Mouse (Mus musculus) embryonic facial prominence, embryonic 12.5 days (tissue): ENCODE data around the gene Sipa1l3. TPM values are rescaled to one million over a fixed set of nuclear protein-coding genes. Genes with fewer than 3 reads are reported as not detected.

Experiments used
- ATAC-seq: fragments of 200-750 bp; cut with Nextera tagmentation; 2 replicates; pipeline ENCODE4 v1.8.0; 2017; ENCODE audit not compliant: insufficient number of reproducible peaks, insufficient read depth, low FRiP score, low TSS enrichment
- H3K27ac ChIP-seq: fragments of 300-500 bp; sonication (generic); 2 replicates; pipeline ENCODE4 v1.5.1; 2016; ENCODE audit warnings: mild to moderate bottlenecking
- H3K27me3 ChIP-seq: fragments of 300-500 bp; sonication (generic); 2 replicates; pipeline ENCODE4 v1.6.1; 2016; ENCODE audit warnings: mild to moderate bottlenecking, moderate library complexity
- H3K36me3 ChIP-seq: fragments of 300-500 bp; sonication (generic); 2 replicates; pipeline ENCODE4 v1.6.1; 2016; ENCODE audit warnings: mild to moderate bottlenecking
- H3K4me1 ChIP-seq: fragments of 300-500 bp; sonication (generic); 2 replicates; pipeline ENCODE4 v1.6.1; 2016
- H3K4me2 ChIP-seq: fragments of 300-500 bp; sonication (generic); replicated peaks from 2 replicates; pipeline ENCODE4 v1.6.1; 2016; ENCODE audit warnings: mild to moderate bottlenecking, moderate library complexity
- H3K4me3 ChIP-seq: fragments of 300-500 bp; sonication (generic); 2 replicates; pipeline ENCODE4 v1.5.1; 2016; ENCODE audit warnings: mild to moderate bottlenecking
- H3K9ac ChIP-seq: fragments of 300-500 bp; sonication (generic); 2 replicates; pipeline ENCODE4 v1.6.1; 2016; ENCODE audit warnings: mild to moderate bottlenecking, moderate library complexity
- H3K9me3 ChIP-seq: fragments of 300-500 bp; sonication (generic); 2 replicates; pipeline ENCODE4 v1.6.1; 2016; ENCODE audit warnings: mild to moderate bottlenecking, moderate library complexity
- WGBS: fragments of 180-500 bp; shearing (Covaris S2); methylation state at CpG from one replicate; pipeline ENCODE4 v1.1.7; 2016; 5-methylcytosine and 5-hydroxymethylcytosine counted together
- polyA plus RNA-seq: library from polyadenylated mRNA; unstranded; fragments of >200 nt; fragmentation: Nextera tagmentation; extraction: Ambion mirVana; gene quantifications from 2 replicates; pipeline ENCODE4 v1.2.1, GENCODE M21; 2016

The Sipa1l3 gene
- polyA plus RNA-seq, 1 experiment from 2014 or later: 16.3 TPM

GRCm38 (mm10) chr7:29421909-29422244 is 96.6 kb downstream of the Sipa1l3 start:
- ATAC-seq: no peak
- WGBS: 55% methylated on average over 3 of the region's 3 CpGs
- no peaks in the 10 kb centered on the region for H3K9me3 ChIP-seq
- H3K4me1 ChIP-seq: peaks cover 35% of the 10 kb centered on the region
- H3K4me3 ChIP-seq: no peak overlapping the region
- no peak overlapping the region for H3K9ac ChIP-seq
- H3K27me3 ChIP-seq: no peaks in the 10 kb centered on the region
- H3K27ac ChIP-seq: no peak overlapping the region; the same call in 1 of the 2 replicates
- no peak overlapping the region for H3K4me2 ChIP-seq
- no peaks in the 10 kb centered on the region for H3K36me3 ChIP-seq

DNA sequence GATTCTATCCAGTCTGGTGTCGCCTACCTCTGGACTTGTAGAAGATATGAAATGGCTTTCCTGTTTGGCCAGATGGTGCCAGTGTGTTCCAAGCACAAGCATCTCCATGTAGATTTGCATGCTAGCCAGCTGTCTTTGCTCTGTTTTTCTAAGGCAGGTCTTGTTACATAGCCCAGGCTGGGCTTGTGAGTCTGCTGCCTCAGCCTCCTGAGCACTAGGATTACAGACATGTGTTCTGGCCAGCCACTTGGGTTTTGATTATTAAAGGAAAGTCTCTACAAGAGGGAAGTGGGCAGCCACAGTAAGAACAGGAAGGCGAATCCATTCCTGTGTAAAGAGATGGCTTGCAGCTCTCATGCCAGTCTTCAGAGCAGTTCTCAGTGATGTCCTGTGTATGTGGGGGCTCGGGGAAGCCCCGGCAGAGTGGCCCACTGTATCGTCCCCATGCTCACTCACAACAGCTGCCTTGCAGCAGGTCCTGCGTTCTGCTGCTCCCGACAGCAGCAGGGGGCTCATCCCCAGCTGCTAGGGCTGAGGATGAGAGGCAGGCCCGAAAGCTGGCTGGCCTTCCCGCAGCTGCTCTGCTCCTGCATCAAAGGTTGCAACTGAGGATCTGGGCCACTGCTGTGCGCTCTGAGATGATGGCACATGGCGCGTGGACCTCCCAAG is 97.1 kb downstream of the Sipa1l3 start:
- Histone ChIP-seq H3K9ac (no peak overlapping the region), H3K4me1 (peaks cover 35% of the 10 kb centered on the region), H3K4me3 (no peak overlapping the region), H3K9me3 (no peaks in the 10 kb centered on the region), H3K4me2 (no peak overlapping the region), H3K36me3 (no peaks in the 10 kb centered on the region), H3K27ac (no peak overlapping the region; the same call in 1 of the 2 replicates), H3K27me3 (no peaks in the 10 kb centered on the region)
- no peak for ATAC-seq
- 43% methylated on average over 12 of the region's 12 CpGs for WGBS

GRCm38 (mm10) chr7:29419836-29420235 is 98.6 kb downstream of the Sipa1l3 start:
- H3K27me3 ChIP-seq: no peaks in the 10 kb centered on the region
- H3K27ac ChIP-seq: no peak overlapping the region
- no peak overlapping the region for H3K4me2 ChIP-seq
- H3K36me3 ChIP-seq: no peaks in the 10 kb centered on the region
- ATAC-seq: no peak
- no peak overlapping the region for H3K4me3 ChIP-seq
- H3K9me3 ChIP-seq: no peaks in the 10 kb centered on the region
- peaks cover 24% of the 10 kb centered on the region for H3K4me1 ChIP-seq
- WGBS: 49% methylated on average over 4 of the region's 4 CpGs
- H3K9ac ChIP-seq: no peak overlapping the region

- Histone ChIP-seq H3K27me3 (no peaks in the 10 kb centered on the region), H3K4me2 (no peak overlapping the region), H3K36me3 (no peaks in the 10 kb centered on the region), H3K27ac (no peak overlapping the region), H3K4me1 (peaks cover 18% of the 10 kb centered on the region), H3K9ac (no peak overlapping the region), H3K9me3 (no peaks in the 10 kb centered on the region), H3K4me3 (no peak overlapping the region)
- ATAC-seq: no peak
- 63% methylated on average over 6 of the region's 6 CpGs for WGBS
These were observed 100.2 kb downstream of the Sipa1l3 start for GRCm38 (mm10) chr7:29418231-29418630.

DNA sequence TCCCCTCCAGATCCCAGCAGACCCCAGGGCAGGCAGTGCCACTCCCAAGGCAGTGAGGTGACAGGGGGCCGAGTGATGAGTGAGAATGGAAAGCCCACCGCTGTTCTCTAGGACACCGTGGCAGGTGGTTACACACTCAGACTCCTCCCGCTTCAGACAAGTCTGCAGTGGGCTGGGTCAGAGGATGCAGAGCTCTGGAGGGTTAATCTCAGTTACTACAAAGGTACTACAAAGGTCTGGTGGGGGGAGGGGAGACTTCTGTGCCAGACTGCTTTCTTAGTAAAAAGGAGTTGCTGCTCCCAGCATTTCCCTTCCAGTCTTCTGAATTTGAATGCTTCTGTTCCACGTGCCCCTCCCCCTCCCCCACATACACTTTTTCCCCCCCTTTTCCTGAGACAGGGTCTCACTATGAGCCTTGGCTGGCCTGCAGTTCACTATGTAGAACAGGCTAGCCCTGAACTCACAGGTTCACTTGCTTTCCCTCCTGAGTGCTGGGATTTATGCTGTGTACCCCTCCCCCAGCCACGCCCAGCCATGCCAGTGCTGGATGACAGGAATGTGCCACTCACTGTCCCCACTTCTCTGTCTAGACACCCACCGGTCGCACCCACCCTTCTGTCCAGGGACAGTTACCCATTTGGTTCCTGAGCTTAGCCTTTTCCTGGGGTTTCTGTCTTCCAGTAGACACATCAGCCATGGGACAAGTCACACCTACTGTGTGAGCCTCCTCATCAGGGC is 100.9 kb downstream of the Sipa1l3 start:
- Histone ChIP-seq H3K36me3 (no peaks in the 10 kb centered on the region), H3K9ac (no peak overlapping the region), H3K27me3 (no peaks in the 10 kb centered on the region), H3K4me2 (no peak overlapping the region), H3K4me3 (no peak overlapping the region), H3K9me3 (no peaks in the 10 kb centered on the region), H3K4me1 (peaks cover 24% of the 10 kb centered on the region), H3K27ac (no peak overlapping the region)
- ATAC-seq: no peak
- WGBS: 41% methylated on average over 8 of the region's 8 CpGs

DNA sequence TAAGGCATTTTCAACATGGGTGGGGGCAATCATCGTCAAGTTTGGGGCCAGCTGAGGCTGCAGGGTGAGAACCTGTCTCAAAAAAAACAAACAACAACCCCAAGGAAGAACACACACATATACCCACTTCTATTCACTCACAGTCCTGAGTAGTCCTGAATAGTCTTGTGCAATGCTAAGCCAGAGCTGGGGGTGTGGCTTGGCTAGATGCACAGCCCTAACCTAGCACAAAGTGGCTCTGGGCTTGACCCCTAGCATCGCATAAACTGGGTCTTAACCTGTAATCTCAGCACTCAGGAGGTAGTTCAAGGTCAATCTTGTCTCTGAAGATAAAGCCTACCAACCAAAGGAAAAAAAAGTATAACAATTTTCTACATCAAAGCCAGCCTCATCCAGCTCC is 101.5 kb downstream of the Sipa1l3 start:
- H3K4me3 ChIP-seq: no peak overlapping the region
- no peaks in the 10 kb centered on the region for H3K27me3 ChIP-seq
- H3K9ac ChIP-seq: no peak overlapping the region
- no peak for ATAC-seq
- H3K4me1 ChIP-seq: peaks cover 30% of the 10 kb centered on the region
- no peak overlapping the region for H3K27ac ChIP-seq
- no peaks in the 10 kb centered on the region for H3K36me3 ChIP-seq
- no peak overlapping the region for H3K4me2 ChIP-seq
- H3K9me3 ChIP-seq: no peaks in the 10 kb centered on the region
- WGBS: 58% methylated on average over 2 of the region's 2 CpGs

DNA sequence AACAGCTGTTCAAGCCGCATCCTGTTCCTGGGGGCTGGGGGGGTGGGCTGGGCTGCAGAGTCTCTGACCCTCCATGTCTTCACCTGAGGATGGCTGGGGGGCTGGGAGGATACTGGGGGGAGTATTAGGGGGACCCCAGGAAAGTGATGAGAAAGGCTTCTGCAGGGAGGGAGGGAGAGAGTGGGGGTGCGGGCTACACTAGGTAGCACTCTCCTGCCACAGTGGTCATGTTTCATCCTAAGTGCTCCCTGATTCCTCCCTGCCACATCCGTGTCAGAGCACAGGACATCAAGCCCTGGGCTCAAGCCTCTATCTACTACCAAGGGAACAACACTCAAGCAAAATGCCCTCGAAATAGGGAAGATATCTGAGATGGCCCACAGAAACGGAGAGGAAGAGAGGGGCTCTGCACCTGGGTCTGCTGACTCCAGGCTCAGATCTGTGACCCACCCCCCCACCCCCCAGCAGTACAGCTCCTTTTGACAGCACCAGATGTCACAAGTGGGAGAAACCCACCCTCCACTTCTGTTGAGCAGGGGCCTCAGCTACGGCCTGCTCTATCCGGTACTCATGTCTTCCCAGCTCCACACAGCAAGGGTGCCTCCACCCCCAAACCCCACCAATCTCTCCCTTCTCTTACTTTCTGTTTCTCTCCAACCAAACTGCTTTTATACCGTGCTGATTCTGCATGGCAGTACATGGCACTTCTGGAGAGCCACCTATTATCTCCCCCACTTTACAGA is 106.4 kb downstream of the Sipa1l3 start:
- Histone ChIP-seq H3K9me3 (no peaks in the 10 kb centered on the region), H3K4me1 (peaks cover 31% of the 10 kb centered on the region), H3K27me3 (no peaks in the 10 kb centered on the region), H3K4me3 (no peak overlapping the region), H3K4me2 (no peak overlapping the region), H3K27ac (no peak overlapping the region), H3K36me3 (no peaks in the 10 kb centered on the region), H3K9ac (no peak overlapping the region)
- WGBS: 50% methylated on average over 8 of the region's 8 CpGs
- ATAC-seq: no peak

GRCm38 (mm10) chr7:29411216-29411816 is 107.1 kb downstream of the Sipa1l3 start:
- H3K27me3 ChIP-seq: no peaks in the 10 kb centered on the region
- H3K27ac ChIP-seq: peak overlapping the region; percentile 71
- H3K9me3 ChIP-seq: no peaks in the 10 kb centered on the region
- H3K4me3 ChIP-seq: no peak overlapping the region
- ATAC-seq: peak; percentile 48; the same call in 1 of the 2 replicates
- H3K4me1 ChIP-seq: peaks cover 30% of the 10 kb centered on the region
- H3K36me3 ChIP-seq: no peaks in the 10 kb centered on the region
- H3K4me2 ChIP-seq: 0 out of 2 replicates have a peak overlapping the region, but pooled peaks have one; percentile 7
- no peak overlapping the region for H3K9ac ChIP-seq
- 25% methylated on average over 4 of the region's 4 CpGs for WGBS

DNA sequence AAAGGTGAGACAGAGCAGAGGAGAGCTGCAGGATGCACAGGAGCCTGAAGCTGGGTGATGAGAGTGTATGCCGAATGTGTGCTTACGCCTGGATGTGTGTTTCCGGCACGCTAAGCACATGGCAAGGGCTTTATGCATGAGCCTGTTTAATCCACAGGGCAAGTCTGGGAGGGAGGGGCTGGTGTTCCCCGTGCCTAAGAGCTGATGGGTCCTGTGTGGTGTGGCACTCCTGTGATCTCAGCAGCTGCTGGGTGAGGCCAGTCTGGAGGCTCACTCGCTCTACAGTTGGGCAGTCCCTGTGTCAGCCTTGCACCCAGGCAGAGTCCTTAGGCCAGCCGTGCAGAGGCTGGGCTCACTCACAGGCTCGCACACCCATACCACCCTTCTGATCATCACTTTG is 108.0 kb downstream of the Sipa1l3 start:
- Histone ChIP-seq H3K4me2 (no peak overlapping the region), H3K4me1 (peaks cover 30% of the 10 kb centered on the region)
- no peak for ATAC-seq

GRCm38 (mm10) chr7:29406855-29407254 is 111.6 kb downstream of the Sipa1l3 start:
- H3K9ac ChIP-seq: no peak overlapping the region
- no peaks in the 10 kb centered on the region for H3K36me3 ChIP-seq
- no peaks in the 10 kb centered on the region for H3K27me3 ChIP-seq
- 0 out of 2 replicates have a peak, but pooled peaks cover 6% of the 10 kb centered on the region for H3K9me3 ChIP-seq
- WGBS: 83% methylated on average over 4 of the region's 4 CpGs
- H3K4me3 ChIP-seq: no peak overlapping the region
- peaks cover 17% of the 10 kb centered on the region for H3K4me1 ChIP-seq
- ATAC-seq: no peak
- no peak overlapping the region for H3K4me2 ChIP-seq
- H3K27ac ChIP-seq: no peak overlapping the region

More for the DNA sequence above, 108.0 kb downstream of the Sipa1l3 start:
- WGBS: 79% methylated on average over 8 of the region's 8 CpGs
- no peak overlapping the region for H3K9ac ChIP-seq
- no peak overlapping the region for H3K27ac ChIP-seq
- H3K9me3 ChIP-seq: no peaks in the 10 kb centered on the region
- H3K4me3 ChIP-seq: no peak overlapping the region
- no peaks in the 10 kb centered on the region for H3K27me3 ChIP-seq
- H3K36me3 ChIP-seq: no peaks in the 10 kb centered on the region

DNA sequence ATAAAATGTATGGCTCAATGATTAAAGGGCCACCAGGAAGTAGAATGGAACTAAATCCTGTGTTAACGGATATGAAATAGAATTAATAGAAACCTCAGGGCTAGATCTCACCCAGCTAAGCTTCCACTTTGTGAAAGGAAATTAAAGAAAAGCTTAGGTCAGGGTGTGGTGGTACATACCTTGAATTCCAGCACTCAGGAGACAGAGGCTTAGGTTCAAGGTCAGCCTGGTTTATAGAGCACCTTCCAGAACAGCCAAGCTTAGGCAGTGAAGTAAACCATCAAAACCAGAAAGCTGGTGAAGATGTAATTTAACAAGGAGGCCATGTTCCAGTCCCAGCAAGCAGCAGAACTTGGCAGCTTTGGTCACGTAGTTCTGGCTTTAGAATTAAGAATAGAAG is 114.3 kb downstream of the Sipa1l3 start:
- Histone ChIP-seq H3K36me3 (peaks cover 18% of the 10 kb centered on the region), H3K4me1 (no peaks in the 10 kb centered on the region), H3K27ac (no peak overlapping the region), H3K4me3 (no peak overlapping the region), H3K9me3 (0 out of 2 replicates have a peak, but pooled peaks cover 6% of the 10 kb centered on the region), H3K9ac (no peak overlapping the region), H3K4me2 (no peak overlapping the region), H3K27me3 (no peaks in the 10 kb centered on the region)
- ATAC-seq: no peak
- 86% methylated on average over 2 of the region's 2 CpGs for WGBS
